Mouse (Mus musculus): ENCODE measurements around the gene Mctp2. TPM values are rescaled to one million over a fixed set of nuclear protein-coding genes. Genes with fewer than 3 reads are reported as not detected.
A peak's percentile ranks its signal among the peaks of the same experiment; 100 is the strongest.

Gene Mctp2
- polyA plus RNA-seq, 1 experiment from 2014 or later = 0.19 TPM

DNA sequence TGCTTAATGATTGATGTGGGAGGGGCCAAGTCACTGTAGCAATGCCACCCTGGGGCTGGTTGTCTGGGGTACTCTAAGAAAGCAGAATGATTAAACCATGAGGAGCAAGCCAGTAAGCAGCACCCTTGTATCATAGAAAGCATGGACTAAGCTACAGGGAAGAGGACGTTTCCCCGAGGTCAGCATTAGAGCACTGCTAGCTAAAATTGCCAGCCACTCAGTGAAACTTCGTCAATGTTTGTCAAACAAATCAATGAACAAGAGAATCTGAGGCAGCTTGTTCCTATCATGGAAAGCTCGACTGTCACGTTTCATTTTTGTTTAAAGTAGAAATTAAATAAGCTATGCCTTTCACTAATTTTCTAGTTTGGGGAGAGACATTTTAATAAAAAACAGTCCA lies 124.8 kb downstream of the Mctp2 start:
- H3K9me3 ChIP-seq (ENCODE audit: control insufficient read depth, low read length) = no peaks in the 10 kb centered on the region
- no peak for DNase-seq (ENCODE audit: low spot score)
- no peaks in the 10 kb centered on the region for H3K36me3 ChIP-seq (ENCODE audit: control insufficient read depth, insufficient read depth, low read length)
- H3K4me3 ChIP-seq (ENCODE audit: low read depth, low read length) = no peak overlapping the region
- no peaks in the 10 kb centered on the region for H3K27me3 ChIP-seq (ENCODE audit: control insufficient read depth, insufficient read depth, low read length)
- no peak overlapping the region for H3K4me2 ChIP-seq (ENCODE audit: low read depth)
- 84% methylated on average over 5 of the region's 5 CpGs for WGBS
- no peak for ATAC-seq (ENCODE audit: insufficient read depth, low FRiP score, low TSS enrichment)
- H3K9ac ChIP-seq (ENCODE audit: low read length) = no peak overlapping the region
- H3K4me1 ChIP-seq (ENCODE audit: control insufficient read depth, insufficient read depth, low read length) = no peaks in the 10 kb centered on the region
- H3K27ac ChIP-seq (ENCODE audit: low read depth, low read length) = no peak overlapping the region

- no peak for ATAC-seq (ENCODE audit: insufficient read depth, low FRiP score, low TSS enrichment)
- Histone ChIP-seq H3K4me1 (ENCODE audit: control insufficient read depth, insufficient read depth, low read length) (no peaks in the 10 kb centered on the region), H3K36me3 (ENCODE audit: control insufficient read depth, insufficient read depth, low read length) (no peaks in the 10 kb centered on the region), H3K4me3 (ENCODE audit: low read depth, low read length) (no peak overlapping the region), H3K27me3 (ENCODE audit: control insufficient read depth, insufficient read depth, low read length) (no peaks in the 10 kb centered on the region), H3K4me2 (ENCODE audit: low read depth) (no peak overlapping the region), H3K9ac (ENCODE audit: low read length) (no peak overlapping the region), H3K9me3 (ENCODE audit: control insufficient read depth, low read length) (no peaks in the 10 kb centered on the region), H3K27ac (ENCODE audit: low read depth, low read length) (no peak overlapping the region)
- 85% methylated on average over 2 of the region's 2 CpGs for WGBS
- no peak for DNase-seq (ENCODE audit: low spot score)
Observed at GRCm38 (mm10) chr7:72169320-72169719, 137.1 kb downstream of the Mctp2 start.

DNA sequence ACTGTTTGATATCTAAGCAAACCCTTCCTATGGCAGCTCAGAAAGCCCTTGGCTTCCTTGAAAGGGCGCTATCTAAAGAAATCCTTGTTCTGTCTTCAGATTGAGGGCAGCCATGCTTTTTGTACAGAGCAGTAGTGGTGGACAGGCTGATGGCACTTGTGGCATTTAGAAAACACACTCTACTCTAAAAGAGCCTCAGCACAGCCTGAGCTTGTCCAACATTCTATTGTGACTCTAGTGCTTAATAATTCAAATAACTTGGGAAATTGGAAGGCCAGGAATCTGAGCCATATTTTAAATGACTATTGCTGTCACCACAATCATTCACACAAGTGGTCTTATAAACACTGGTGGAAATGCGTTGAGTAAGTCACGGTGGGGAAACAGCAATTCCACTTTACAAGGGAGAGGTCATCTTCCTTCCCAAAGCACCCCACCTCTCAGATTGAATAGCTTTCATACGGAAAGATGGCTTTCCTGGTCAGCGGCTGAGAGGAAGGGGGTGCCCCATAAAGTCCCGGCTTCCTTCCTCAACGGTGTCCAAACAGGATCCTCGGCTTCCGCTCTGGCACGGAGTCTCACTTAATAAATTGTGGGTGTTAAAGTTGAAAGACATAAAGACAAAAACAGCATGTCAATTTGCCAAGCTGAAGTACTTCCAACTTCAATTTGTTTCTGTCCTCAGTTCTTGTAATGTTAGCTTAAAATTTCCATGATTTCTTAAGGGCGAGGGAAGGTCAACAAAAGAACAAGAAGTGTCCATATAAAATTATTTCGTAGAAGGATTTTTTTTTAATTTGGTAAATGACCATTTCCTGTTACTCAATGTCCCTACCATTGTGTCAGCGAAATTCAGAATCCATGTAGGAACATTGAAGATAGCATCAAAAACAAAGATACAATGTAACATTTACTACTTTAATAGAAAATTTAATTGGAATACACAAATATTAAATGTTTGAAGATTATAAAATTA lies 140.4 kb downstream of the Mctp2 start:
- WGBS = 82% methylated on average over 13 of the region's 13 CpGs

DNA sequence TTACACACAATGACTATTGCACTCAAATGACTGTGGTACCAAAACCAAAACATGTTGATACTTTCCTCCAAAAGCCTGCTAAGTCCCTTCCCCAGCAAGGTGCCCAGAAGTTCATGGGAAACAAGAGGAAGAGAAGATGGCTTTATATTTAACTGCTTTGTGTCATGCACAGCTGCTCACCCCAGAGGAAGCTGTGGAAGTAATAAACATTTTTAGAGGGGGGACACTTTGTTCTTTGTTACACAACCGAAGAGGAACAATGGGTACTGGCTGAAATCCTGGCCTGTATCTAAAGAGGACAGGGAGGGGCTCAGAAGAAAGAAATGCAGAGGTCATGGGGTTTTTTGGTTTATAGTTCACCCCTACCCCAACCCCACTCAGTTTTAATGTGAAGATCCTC lies 144.2 kb downstream of the Mctp2 start:
- H3K36me3 ChIP-seq (ENCODE audit: control insufficient read depth, insufficient read depth, low read length) = no peaks in the 10 kb centered on the region
- no peak overlapping the region for H3K4me3 ChIP-seq (ENCODE audit: low read depth, low read length)
- no peak for DNase-seq (ENCODE audit: low spot score)
- H3K27ac ChIP-seq (ENCODE audit: low read depth, low read length) = no peak overlapping the region
- H3K9ac ChIP-seq (ENCODE audit: low read length) = no peak overlapping the region
- H3K4me2 ChIP-seq (ENCODE audit: low read depth) = no peak overlapping the region
- whole genome bisulfite sequencing = 14% methylated on average over 1 of the region's 1 CpGs
- no peak for ATAC-seq (ENCODE audit: insufficient read depth, low FRiP score, low TSS enrichment)
- no peaks in the 10 kb centered on the region for H3K27me3 ChIP-seq (ENCODE audit: control insufficient read depth, insufficient read depth, low read length)
- H3K9me3 ChIP-seq (ENCODE audit: control insufficient read depth, low read length) = no peaks in the 10 kb centered on the region
- H3K4me1 ChIP-seq (ENCODE audit: control insufficient read depth, insufficient read depth, low read length) = no peaks in the 10 kb centered on the region

More for the DNA sequence above, 140.4 kb downstream of the Mctp2 start:
- Histone ChIP-seq H3K4me2 (ENCODE audit: low read depth) (no peak overlapping the region), H3K4me1 (ENCODE audit: control insufficient read depth, insufficient read depth, low read length) (no peaks in the 10 kb centered on the region), H3K27ac (ENCODE audit: low read depth, low read length) (no peak overlapping the region), H3K9ac (ENCODE audit: low read length) (no peak overlapping the region), H3K4me3 (ENCODE audit: low read depth, low read length) (no peak overlapping the region), H3K36me3 (ENCODE audit: control insufficient read depth, insufficient read depth, low read length) (no peaks in the 10 kb centered on the region), H3K27me3 (ENCODE audit: control insufficient read depth, insufficient read depth, low read length) (no peaks in the 10 kb centered on the region), H3K9me3 (ENCODE audit: control insufficient read depth, low read length) (no peaks in the 10 kb centered on the region)
- DNase-seq (ENCODE audit: low spot score) (no peak), ATAC-seq (ENCODE audit: insufficient read depth, low FRiP score, low TSS enrichment) (no peak)

DNA sequence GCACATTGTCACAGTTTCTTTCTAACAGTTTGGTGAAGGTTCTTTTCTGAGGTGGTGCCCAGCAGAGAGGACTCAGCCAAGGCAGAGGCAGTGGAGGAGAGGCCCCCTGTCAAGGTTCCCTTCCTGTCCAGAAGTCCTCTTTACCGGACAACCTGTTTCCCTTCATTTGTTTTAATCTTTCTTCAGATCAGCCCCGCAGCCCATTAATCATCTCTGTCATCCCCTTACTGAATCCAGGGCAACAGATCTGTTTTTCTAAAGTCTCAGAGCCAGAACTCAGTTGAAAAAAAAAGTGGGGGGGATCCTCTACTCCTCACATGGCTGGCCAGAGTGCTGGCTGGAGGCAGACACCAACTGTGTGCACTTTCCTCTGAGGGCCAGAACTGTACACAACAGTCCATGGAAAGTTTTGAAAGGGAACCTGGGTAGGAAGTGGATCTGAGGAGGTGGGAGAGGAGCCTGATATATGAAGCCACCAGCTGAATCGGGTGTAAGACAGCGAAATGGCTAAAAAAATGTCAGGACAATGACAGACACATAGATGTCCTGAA lies 146.8 kb downstream of the Mctp2 start:
- Histone ChIP-seq H3K27me3 (ENCODE audit: control insufficient read depth, insufficient read depth, low read length) (no peaks in the 10 kb centered on the region), H3K27ac (ENCODE audit: low read depth, low read length) (no peak overlapping the region), H3K4me1 (ENCODE audit: control insufficient read depth, insufficient read depth, low read length) (no peaks in the 10 kb centered on the region), H3K4me2 (ENCODE audit: low read depth) (no peak overlapping the region), H3K9ac (ENCODE audit: low read length) (no peak overlapping the region), H3K4me3 (ENCODE audit: low read depth, low read length) (no peak overlapping the region), H3K36me3 (ENCODE audit: control insufficient read depth, insufficient read depth, low read length) (no peaks in the 10 kb centered on the region), H3K9me3 (ENCODE audit: control insufficient read depth, low read length) (no peaks in the 10 kb centered on the region)
- 65% methylated on average over 4 of the region's 4 CpGs for WGBS
- peak; percentile 25 for DNase-seq (ENCODE audit: low spot score)
- ATAC-seq (ENCODE audit: insufficient read depth, low FRiP score, low TSS enrichment) = no peak

- no peak overlapping the region for H3K9ac ChIP-seq (ENCODE audit: low read length)
- H3K4me1 ChIP-seq (ENCODE audit: control insufficient read depth, insufficient read depth, low read length) = no peaks in the 10 kb centered on the region
- 25% methylated on average over 7 of the region's 7 CpGs for WGBS
- H3K9me3 ChIP-seq (ENCODE audit: control insufficient read depth, low read length) = no peaks in the 10 kb centered on the region
- H3K4me2 ChIP-seq (ENCODE audit: low read depth) = no peak overlapping the region
- H3K27me3 ChIP-seq (ENCODE audit: control insufficient read depth, insufficient read depth, low read length) = no peaks in the 10 kb centered on the region
- ATAC-seq (ENCODE audit: insufficient read depth, low FRiP score, low TSS enrichment) (no peak), DNase-seq (ENCODE audit: low spot score) (no peak)
- no peak overlapping the region for H3K27ac ChIP-seq (ENCODE audit: low read depth, low read length)
- no peak overlapping the region for H3K4me3 ChIP-seq (ENCODE audit: low read depth, low read length)
- H3K36me3 ChIP-seq (ENCODE audit: control insufficient read depth, insufficient read depth, low read length) = no peaks in the 10 kb centered on the region
Observed at GRCm38 (mm10) chr7:72150799-72151708, 155.4 kb downstream of the Mctp2 start.

- Histone ChIP-seq H3K4me2 (ENCODE audit: low read depth) (no peak overlapping the region), H3K4me3 (ENCODE audit: low read depth, low read length) (no peak overlapping the region), H3K4me1 (ENCODE audit: control insufficient read depth, insufficient read depth, low read length) (no peaks in the 10 kb centered on the region), H3K27ac (ENCODE audit: low read depth, low read length) (no peak overlapping the region), H3K9ac (ENCODE audit: low read length) (no peak overlapping the region), H3K27me3 (ENCODE audit: control insufficient read depth, insufficient read depth, low read length) (no peaks in the 10 kb centered on the region), H3K36me3 (ENCODE audit: control insufficient read depth, insufficient read depth, low read length) (no peaks in the 10 kb centered on the region), H3K9me3 (ENCODE audit: control insufficient read depth, low read length) (no peaks in the 10 kb centered on the region)
- 27% methylated on average over 3 of the region's 3 CpGs for WGBS
- no peak for ATAC-seq (ENCODE audit: insufficient read depth, low FRiP score, low TSS enrichment)
- peak; percentile 29 for DNase-seq (ENCODE audit: low spot score)
Observed at GRCm38 (mm10) chr7:72149073-72149472, 157.3 kb downstream of the Mctp2 start.

DNA sequence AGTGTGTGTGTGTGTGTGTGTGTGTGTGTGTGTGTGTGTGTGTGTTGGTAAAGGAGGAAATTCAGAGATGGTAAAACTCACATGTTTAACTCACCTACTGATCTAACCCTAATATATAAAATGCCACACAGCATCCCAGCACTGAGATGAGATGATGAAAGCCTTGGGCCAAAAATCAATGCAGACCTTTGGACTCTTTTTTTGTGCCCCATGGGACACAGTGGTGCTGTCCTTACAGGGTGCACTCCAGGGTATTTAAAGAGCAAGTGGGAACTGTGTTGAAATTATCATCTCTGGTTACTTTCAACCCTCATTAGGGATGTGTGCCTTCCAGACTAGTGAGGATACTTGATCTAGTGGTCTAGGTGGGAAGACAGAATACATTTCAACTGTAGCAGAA lies 159.6 kb downstream of the Mctp2 start:
- no peaks in the 10 kb centered on the region for H3K27me3 ChIP-seq (ENCODE audit: control insufficient read depth, insufficient read depth, low read length)
- DNase-seq (ENCODE audit: low spot score) = no peak
- ATAC-seq (ENCODE audit: insufficient read depth, low FRiP score, low TSS enrichment) = no peak
- H3K27ac ChIP-seq (ENCODE audit: low read depth, low read length) = no peak overlapping the region
- H3K4me1 ChIP-seq (ENCODE audit: control insufficient read depth, insufficient read depth, low read length) = no peaks in the 10 kb centered on the region
- H3K4me2 ChIP-seq (ENCODE audit: low read depth) = no peak overlapping the region
- no peaks in the 10 kb centered on the region for H3K9me3 ChIP-seq (ENCODE audit: control insufficient read depth, low read length)
- no peak overlapping the region for H3K9ac ChIP-seq (ENCODE audit: low read length)
- H3K36me3 ChIP-seq (ENCODE audit: control insufficient read depth, insufficient read depth, low read length) = no peaks in the 10 kb centered on the region
- no peak overlapping the region for H3K4me3 ChIP-seq (ENCODE audit: low read depth, low read length)

All from neural tube, embryonic 11.5 days (tissue).